Mouse (Mus musculus) skeletal muscle tissue, adult 2 months (tissue): ENCODE measurements around the gene Nbas.

Experiments used
- DNase-seq: peaks from one replicate; pipeline ENCODE4 v3.0.0-alpha.2; 2012; ENCODE audit warnings: low read depth, low spot score

Nbas gene

DNA sequence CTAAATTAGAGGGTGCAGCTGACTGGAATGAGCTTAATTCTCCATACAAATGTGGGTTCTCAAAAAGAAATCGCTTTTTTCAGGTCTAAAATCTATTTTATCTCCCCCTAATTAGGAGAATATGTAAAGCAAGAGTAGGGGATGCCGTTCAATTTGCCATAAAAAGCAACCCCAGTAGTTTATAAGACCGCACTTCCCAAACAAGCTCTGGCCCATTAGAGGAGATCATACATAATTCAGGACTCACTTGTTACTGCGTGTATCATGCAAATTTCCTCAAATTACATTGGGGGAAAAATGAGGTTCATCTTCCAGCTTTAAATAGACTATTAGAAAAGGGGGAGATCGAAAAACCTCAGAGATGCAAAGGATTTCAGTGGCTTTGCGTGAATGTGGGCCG is 346.7 kb downstream of the Nbas start:
- DNase-seq, result no peak

DNA sequence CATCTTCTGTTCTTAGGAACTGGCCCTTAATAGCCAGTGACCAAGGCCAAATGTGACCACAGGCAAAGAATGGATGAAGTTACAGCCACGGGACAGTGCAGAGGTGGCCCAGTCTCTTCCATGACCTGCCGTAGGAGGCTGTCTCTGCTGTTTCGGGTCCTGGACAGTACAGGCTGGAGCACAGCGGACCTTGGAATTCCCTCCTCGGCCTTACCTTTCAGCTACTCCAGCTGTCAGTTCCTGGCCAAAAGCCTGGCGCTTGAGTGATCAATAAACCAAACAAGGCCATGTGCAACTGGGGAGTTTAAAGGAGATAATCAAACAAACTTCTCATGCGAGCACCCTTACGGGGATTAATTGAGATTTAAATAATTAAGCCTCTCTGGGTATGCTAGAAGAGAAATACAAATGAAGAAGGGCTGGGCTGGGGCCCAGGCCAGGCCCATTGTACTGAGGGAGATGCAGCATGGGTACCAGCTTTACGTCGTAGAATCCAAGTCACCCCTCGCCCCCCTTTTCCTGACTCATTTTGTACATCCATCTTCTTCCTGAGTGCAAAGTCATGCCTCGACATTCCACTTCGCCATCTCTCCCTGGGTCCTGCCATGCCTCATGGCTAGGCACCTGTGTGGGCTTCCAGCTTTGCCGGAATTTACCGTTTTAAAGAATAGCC is 353.4 kb downstream of the Nbas start:
- DNase-seq, result no peak

DNA sequence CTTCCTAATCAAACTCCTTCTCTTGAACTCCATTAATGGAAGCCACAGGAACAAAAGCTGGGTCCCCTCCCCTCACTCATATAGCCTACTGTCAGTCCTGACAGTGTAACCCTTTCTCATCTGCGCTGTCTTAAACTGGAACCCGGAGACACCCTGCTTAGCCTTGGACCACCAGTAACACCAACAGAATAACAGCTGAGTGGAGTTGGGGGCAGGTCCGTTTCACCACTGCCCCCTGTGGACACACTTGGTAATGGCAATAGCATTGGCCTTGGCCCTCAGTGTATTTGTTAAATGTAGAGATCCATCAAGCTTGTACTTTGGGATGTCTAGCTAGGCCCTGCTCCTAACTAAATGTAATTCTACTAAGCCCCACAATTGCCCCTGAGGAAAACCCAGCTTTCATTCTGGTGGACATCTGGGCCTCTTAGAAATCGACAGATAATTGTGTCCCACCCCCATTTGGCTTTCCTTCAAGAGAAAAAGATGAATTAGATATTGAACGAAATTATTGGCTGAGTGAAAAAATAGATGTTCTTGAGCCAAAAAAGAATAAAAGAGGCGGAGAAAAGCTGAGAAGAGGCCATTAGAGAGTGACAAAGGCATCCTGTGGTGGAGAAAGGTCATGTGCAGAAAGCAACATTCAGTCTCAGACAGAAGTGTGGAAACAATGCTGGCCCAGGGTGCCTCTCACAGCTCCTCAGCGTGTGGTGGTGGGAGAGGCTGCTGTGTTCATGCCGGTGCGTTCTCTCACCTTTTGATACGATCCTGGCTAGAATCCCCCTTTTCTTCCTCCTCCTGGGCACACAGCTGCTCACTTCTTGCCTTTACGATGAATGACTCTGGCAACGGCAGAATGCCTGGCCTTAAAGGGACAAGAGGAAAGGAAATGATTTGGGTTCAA is 358.1 kb downstream of the Nbas start:
- DNase-seq, result no peak
